Mouse (Mus musculus) lung, adult 2 months (tissue): ENCODE measurements around the gene Shank2.

Source experiments
- CTCF ChIP-seq: fragments of 200-500 bp; IDR thresholded peaks from 2 replicates; pipeline ENCODE4 v1.5.1; 2011; ENCODE audit warnings: mild to moderate bottlenecking, low read length, control low read depth; ENCODE audit not compliant: insufficient read depth
- POLR2A ChIP-seq: fragments of 200-500 bp; IDR thresholded peaks from 2 replicates; pipeline ENCODE4 v1.6.1; 2011; ENCODE audit warnings: low read depth, mild to moderate bottlenecking, control low read depth, low read length, borderline replicate concordance; ENCODE audit errors: extremely low read depth

DNA sequence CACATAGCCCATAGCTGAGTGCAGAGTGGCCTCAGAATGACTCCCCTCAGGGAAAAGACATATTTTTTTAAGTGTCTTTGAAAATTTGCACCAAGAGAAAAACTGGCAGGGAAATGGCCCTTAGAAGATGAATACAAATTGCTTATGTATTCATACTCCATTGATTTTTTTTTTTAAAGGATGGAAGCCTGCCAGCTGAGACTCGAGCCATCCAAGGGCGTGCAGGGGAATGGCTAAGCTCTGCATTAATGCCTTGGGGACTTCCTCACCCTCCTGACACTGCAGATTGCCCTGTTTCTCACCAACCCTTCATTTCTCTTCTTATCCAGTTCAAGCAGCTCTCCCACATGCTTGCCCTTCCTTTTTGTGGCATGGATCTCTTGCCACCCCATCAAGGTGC lies 85.5 kb downstream of the Shank2 start:
- TF ChIP-seq CTCF = no peak
- TF ChIP-seq POLR2A = no peak
